Mouse (Mus musculus): ENCODE data around the gene Capn3. TPM values are rescaled to one million over a fixed set of nuclear protein-coding genes. Genes with fewer than 3 reads are reported as not detected.
A peak's percentile ranks its signal among the peaks of the same experiment; 100 is the strongest.

The Capn3 gene
- total RNA-seq, 2 experiments from 2014 or later, result 2.0 to 2.9 TPM

GRCm38 (mm10) chr2:120478600-120478999, 22.8 kb downstream of the Capn3 start:
- peak; percentile 76 to 83 for DNase-seq
- intact Hi-C loops (cut with DNase I), result loop anchor here (5.0 kb wide), 3 partner anchors 129 to 389 kb away; partner anchors contain the start of genes Haus2 and Lrrc57

DNA sequence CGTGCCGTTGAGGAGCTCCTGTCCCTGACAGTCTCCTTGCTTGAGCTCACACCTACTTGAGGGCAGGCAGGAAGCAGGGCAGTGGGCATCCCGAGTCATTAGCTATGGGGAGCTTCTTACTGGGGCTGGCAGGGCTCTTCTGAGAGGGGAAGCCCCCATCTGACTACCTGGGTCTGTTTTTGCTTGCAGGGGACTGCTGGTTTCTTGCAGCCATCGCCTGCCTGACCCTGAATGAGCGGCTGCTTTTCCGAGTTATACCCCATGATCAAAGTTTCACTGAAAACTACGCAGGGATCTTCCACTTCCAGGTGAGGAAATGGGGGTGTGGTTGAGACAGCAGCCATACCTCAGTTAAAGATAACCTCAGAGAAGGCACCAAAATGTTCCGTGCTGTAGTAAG, 26.1 kb downstream of the Capn3 start:
- intact Hi-C loops (cut with DNase I), result no loop called here
- DNase-seq, result no peak

GRCm38 (mm10) chr2:120482506-120483389, 26.9 kb downstream of the Capn3 start:
- DNase-seq, result peak in 1 of 2 experiments; percentile 14

DNA sequence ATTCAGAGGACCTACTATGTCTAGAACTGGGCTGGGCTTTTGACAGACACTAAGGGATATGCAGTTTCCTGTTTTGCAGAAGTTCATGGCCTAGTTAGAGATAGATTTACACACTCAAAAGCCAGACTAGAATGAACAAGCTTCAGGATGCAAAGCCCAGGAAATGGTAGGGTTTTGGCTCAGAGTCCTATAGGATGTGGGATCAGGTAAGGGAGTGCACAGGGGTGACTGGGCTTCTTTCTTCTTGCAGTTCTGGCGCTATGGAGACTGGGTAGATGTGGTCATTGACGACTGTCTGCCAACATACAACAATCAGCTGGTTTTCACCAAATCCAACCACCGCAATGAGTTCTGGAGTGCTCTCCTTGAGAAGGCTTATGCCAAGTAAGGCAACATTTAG, 28.4 kb downstream of the Capn3 start:
- intact Hi-C loops (cut with DNase I), result no loop called here
- no peak for DNase-seq

More at GRCm38 (mm10) chr2:120482506-120483389, 26.9 kb downstream of the Capn3 start:
- intact Hi-C loops (cut with DNase I), result no loop called here

- no peak for DNase-seq
- intact Hi-C loops (cut with DNase I), result no loop called here
Measured at GRCm38 (mm10) chr2:120493254-120493653, 37.4 kb downstream of the Capn3 start.

- intact Hi-C loops (cut with DNase I), result no loop called here
Measured at GRCm38 (mm10) chr2:120496511-120496910, 40.7 kb downstream of the Capn3 start.

DNA sequence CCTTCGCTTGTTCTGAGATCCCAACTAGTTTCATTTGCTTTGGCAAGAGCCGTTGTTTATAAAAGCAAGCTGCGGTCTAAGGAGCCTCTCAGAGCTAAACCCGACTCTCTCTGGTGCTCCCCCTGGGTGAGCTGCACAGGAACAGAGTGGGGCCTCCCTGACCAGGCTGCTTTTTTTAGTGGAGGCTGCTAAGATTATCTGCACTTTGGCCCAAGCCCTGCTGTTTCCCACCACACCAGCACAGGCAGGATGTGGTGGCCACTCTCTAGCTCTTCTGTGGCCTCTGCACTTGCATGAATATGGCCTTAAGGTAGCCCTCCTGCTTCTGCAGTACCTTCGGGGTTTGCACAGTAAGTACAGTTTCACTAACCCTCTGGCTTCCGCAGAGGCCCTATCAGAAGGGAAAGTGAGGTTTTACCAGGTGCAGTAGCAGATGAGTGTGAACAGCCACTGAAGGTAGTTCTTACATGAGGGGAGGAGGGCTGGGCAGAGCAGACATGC, 44.2 kb downstream of the Capn3 start:
- intact Hi-C loops (cut with DNase I), result no loop called here
- no peak for DNase-seq

More at GRCm38 (mm10) chr2:120496511-120496910, 40.7 kb downstream of the Capn3 start:
- DNase-seq, result no peak

- no peak for DNase-seq
- intact Hi-C loops (cut with DNase I), result no loop called here
Measured at GRCm38 (mm10) chr2:120501136-120501918, 45.5 kb downstream of the Capn3 start.

- intact Hi-C loops (cut with DNase I), result no loop called here
- DNase-seq, result peak; percentile 17 to 21
Measured at GRCm38 (mm10) chr2:120501931-120502604, 46.2 kb downstream of the Capn3 start.

GRCm38 (mm10) chr2:120502605-120502990, 46.8 kb downstream of the Capn3 start:
- DNase-seq, result peak; percentile 28 to 48
- intact Hi-C loops (cut with DNase I), result no loop called here

- intact Hi-C loops (cut with DNase I), result no loop called here
- no peak for DNase-seq
Measured at GRCm38 (mm10) chr2:120503094-120503493, 47.3 kb downstream of the Capn3 start.

GRCm38 (mm10) chr2:120503992-120504391, 48.2 kb downstream of the Capn3 start:
- no peak for DNase-seq
- intact Hi-C loops (cut with DNase I), result no loop called here

GRCm38 (mm10) chr2:120514181-120514580, 58.4 kb downstream of the Capn3 start:
- intact Hi-C loops (cut with DNase I), result no loop called here
- DNase-seq, result no peak

GRCm38 (mm10) chr2:120518547-120519210, 62.9 kb downstream of the Capn3 start:
- intact Hi-C loops (cut with DNase I), result no loop called here

DNA sequence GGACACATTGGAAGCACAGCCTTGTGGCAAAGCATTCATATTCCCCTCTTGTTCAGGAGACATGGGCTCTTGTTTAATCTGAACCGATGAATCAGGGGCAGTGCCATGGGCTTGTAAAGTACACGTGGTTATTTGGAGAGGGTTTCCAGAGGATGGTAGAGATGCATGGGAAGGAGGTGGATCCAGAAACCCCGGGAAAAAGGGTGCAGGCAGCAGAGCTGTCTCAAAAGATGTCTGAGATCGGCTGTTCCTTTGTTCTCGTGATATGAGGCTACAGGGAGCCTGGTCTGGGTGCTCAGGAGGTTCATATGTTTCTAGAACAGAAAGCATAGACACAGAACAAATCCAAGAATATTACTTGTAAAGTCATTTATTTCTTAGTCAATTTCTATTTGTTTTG, 71.0 kb downstream of the Capn3 start:
- no peak for DNase-seq
- intact Hi-C loops (cut with DNase I), result no loop called here

More at GRCm38 (mm10) chr2:120518547-120519210, 62.9 kb downstream of the Capn3 start:
- no peak for DNase-seq

GRCm38 (mm10) chr2:120529531-120529930, 73.7 kb downstream of the Capn3 start:
- no peak for DNase-seq
- intact Hi-C loops (cut with DNase I), result no loop called here

DNA sequence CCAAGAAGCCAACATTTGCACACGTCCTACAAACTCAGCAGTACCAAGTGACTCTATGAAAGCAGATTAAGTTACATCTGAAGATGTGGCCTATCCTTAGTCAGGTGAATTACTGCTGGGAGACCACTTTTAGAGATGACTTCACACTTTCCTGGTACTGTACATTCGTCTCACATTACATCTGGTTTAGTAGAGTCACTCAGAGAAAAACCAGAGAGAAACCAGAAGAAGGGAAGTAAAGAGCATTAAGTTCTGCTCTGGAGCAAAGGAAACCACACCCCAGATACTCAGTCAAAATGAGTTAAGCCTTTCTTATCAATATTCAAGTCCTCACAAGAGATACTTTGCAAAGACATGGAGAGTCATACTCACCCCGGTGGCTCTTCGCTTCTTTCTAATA, 75.4 kb downstream of the Capn3 start:
- no peak for DNase-seq
- intact Hi-C loops (cut with DNase I), result loop anchor here (5.0 kb wide), 1 partner anchor 76 kb away; the partner anchor contains the start of genes Haus2 and Lrrc57

GRCm38 (mm10) chr2:120539333-120539732, 83.5 kb downstream of the Capn3 start:
- intact Hi-C loops (cut with DNase I), result loop anchor here (2.0 kb wide), 1 partner anchor 23 kb away; the partner anchor contains the start of gene Zfp106
- DNase-seq, result peak; percentile 22 to 23

- intact Hi-C loops (cut with DNase I), result loop anchor here (2.0 kb wide), 1 partner anchor 23 kb away; the partner anchor contains the start of gene Zfp106
- DNase-seq, result peak; percentile 78 to 90
Measured at GRCm38 (mm10) chr2:120539778-120540208, 84.0 kb downstream of the Capn3 start.
